Mouse (Mus musculus) MEL-GATA-1-ER (cell line): ENCODE data around the gene Mtf2.
"Not testable (repeated sequence)": the region's sequence is repeated elsewhere in the genome, so short reads cannot be mapped to it uniquely, and the experiment has no call there.

ENCODE experiments used
- DNase-seq: peaks from one replicate; pipeline ENCODE4 v3.0.0-alpha.2; 2012; ENCODE audit warnings: low read depth; ENCODE audit errors: extremely low read depth

The Mtf2 gene

DNA sequence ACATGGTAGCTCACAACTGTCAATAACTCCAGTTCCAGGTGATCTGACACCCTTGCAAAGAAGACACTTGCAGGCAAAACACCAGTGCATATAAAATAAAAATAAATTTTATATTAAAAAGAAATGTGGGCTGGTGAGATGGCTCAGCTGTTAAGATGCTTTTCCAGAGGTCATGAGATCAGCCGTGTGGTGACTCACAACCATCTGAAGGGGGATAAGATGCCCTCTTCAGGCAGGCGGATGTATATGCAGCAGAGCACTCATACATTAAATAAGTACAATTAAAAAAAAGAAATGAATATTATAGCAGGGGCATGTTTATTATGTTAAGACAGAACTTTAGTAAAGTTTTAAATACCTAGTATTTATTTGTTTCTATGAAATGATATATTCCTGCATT lies 16.9 kb downstream of the Mtf2 start:
- no peak for DNase-seq

DNA sequence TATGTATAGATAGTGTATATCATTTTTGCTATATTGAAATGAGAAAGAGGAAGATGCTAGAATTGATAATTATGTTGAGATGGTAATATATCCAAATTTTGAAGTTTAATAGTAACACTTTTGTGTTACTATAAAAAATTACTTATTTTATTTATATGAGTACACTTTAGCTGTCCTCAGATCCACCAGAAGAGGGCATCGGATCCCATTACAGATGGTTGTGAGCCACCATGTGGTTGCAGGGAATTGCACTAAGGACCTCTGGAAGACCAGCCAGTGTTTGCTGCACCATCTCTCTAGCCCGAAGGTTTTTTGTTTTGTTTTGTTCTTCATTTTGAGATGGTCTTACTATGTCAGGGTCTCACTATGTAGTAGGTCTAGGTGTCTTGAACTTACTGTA lies 20.0 kb downstream of the Mtf2 start:
- DNase-seq = no peak

DNA sequence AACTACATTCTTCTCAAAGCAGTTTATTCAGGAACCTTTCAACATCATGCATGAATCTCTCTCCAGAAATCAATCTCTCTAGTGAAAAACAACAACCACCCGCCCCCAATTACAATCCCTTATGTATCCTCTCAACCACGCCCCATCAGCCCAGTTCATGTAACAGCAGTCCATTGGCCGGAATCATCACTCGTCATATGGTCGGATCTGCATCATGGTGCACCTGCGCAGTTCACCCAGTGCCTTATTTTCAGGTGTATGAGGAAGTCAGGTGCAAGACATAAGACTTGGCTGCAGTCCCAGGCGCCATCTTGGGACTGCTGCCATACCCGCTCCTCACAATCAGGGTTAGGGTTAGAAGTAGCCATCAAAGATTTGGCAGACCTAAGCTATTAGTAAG lies 27.3 kb downstream of the Mtf2 start:
- DNase-seq = not testable (repeated sequence)

GRCm38 (mm10) chr5:108097676-108098075 lies 32.2 kb downstream of the Mtf2 start:
- DNase-seq = no peak

DNA sequence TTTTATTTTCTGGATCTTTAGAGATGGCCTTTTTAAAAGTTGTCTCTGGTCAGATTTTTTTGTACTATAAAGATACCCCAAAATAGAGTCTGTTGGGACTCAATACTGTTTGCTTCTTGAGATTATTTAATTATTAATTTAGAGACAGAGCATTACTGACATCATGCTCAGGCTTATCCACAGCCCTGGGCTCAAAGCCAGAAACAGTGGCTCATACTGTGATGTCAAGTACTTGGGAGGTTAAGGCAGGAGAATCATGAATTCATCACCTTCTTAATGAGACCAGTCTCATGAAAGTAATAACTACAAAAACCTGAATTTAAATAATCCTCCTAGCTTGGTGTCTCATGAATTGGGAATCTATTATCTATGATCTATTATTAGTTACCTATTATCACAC lies 34.7 kb downstream of the Mtf2 start:
- no peak for DNase-seq

- DNase-seq = no peak
These were observed 38.8 kb downstream of the Mtf2 start for GRCm38 (mm10) chr5:108104306-108104705.

DNA sequence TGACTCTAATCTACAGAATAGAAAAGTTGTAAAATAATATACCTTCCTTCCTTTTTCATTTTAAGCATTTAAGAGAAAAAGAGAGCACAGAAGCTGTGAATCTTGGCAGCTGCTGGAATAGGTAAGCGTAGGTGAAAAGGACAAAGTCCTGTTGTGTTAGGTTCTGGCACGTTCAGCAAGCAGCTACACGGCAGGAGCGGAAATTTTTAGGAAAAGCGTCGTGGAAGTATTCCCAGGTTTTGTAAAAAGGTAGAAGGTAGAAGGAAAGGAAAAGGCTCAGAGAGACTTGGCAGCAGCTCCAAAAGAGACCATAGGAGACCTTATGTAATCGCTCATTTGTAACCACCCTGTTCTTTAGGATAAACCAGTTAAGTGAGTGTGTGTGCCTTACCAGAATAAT lies 43.9 kb downstream of the Mtf2 start:
- no peak for DNase-seq

DNA sequence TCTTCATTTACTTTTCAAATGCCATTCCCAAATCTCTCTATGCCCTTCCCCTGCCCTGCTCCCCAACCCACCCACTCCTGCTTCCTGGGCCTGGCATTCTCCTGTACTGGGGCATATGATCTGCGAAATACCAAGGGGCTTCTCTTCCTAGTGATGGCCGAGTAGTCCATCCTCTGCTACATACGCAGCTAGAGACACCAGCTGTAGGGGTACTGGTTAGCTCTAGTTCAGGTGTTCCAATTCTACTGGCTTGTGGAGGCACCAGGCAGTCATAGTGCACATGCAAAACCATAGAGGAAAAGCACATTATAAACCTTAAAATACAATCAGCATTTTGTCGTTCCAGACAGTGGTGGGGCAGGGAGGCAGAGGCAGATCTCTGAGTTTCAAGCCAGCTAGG lies 52.2 kb downstream of the Mtf2 start:
- DNase-seq = no peak

- DNase-seq = no peak
These were observed 54.9 kb downstream of the Mtf2 start for GRCm38 (mm10) chr5:108120221-108120900.

- peak; percentile 77 for DNase-seq
These were observed 66.5 kb downstream of the Mtf2 start for GRCm38 (mm10) chr5:108131849-108132440.

DNA sequence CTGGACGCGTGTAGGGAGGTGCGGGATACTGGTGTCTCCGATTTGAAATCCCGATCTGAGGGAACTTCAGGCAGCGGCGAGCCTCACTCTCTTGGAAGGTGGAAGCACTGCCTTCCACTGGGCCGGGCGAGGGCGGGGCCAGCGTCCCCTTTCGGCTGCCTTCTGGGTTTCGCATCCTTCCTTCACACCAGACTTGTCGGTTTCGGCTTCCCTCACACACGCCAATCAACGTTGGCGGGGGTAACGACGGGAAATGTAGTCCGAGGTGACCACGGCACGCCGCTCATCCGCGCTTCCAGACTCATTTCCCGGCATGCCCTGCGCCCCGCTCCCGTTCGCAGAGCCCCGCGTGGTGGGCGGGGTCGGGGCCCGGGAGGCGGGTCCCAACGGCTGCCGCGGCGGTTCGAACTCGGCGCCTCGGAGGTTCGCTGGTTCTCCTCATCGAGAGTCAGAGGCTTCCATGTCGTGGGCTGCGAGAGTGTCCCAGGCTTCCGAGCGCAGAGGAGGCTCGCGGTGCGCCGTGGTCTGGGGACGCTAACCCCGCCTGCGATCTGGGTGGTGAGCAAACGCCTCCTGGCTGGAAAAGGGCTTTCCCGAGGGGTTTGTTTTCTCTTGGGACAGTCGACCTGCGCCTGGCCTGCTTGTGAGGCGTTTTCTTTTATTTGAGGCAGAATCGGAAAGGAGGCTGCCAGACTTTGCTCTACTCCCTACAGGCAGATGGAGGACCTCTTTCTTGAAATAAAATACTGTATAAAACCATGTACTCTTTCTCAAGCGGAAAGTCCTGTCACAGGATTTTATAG lies 67.2 kb downstream of the Mtf2 start, which contains the start of the genes Tmed5 and Ccdc18:
Tmed5 (minus strand) TSS at position 180 of the 803 bp plus-strand sequence.
Ccdc18 (plus strand) TSS at position 435 of the 803 bp plus-strand sequence.
- DNase-seq = peak; percentile 96

DNA sequence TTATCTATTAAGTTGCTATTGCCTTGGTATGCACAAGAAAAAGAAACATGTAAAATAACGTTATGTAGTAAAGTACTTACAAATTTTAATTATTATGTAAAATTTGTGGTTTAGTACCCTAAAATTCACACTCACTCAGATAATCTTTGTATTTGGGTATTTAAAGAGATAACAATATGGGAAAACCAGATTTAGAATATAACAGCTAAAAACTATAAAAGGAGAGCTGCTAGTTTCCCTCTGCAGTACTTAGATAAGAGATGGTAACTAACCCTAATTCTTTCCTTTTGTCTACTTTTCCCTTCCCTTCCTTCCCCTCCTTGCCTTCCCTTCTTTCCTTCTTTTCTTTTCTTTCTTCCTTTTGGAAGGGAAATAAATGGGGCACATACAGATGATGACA lies 87.1 kb downstream of the Mtf2 start:
- DNase-seq = no peak
